Mouse (Mus musculus) myocyte (in vitro differentiated cells): ENCODE results near the gene Vash2.

Experiments
- E2F4 ChIP-seq: IDR thresholded peaks from one replicate; pipeline ENCODE4 v1.6.1; 2011; ENCODE audit warnings: mild to moderate bottlenecking, control low read depth, moderate library complexity; ENCODE audit not compliant: insufficient read depth
- MAX ChIP-seq: IDR thresholded peaks from one replicate; pipeline ENCODE4 v1.6.1; 2011; ENCODE audit warnings: low read depth, mild to moderate bottlenecking, control low read depth
- POLR2A ChIP-seq: IDR thresholded peaks from one replicate; pipeline ENCODE4 v1.6.1; 2011; ENCODE audit warnings: low read depth, mild to moderate bottlenecking, control low read depth, moderate library complexity; ENCODE audit not compliant: insufficient read length
- POLR2AphosphoS2 ChIP-seq: IDR thresholded peaks from one replicate; pipeline ENCODE4 v1.6.1; 2011; ENCODE audit warnings: low read depth, control low read depth; ENCODE audit not compliant: insufficient read length
- REST ChIP-seq: IDR thresholded peaks from one replicate; pipeline ENCODE4 v1.6.1; 2011; ENCODE audit warnings: mild to moderate bottlenecking, control low read depth, moderate library complexity; ENCODE audit not compliant: insufficient read depth, insufficient read length
- TCF12 ChIP-seq: IDR thresholded peaks from one replicate; pipeline ENCODE4 v1.6.1; 2011; ENCODE audit warnings: mild to moderate bottlenecking, control low read depth; ENCODE audit not compliant: poor library complexity, insufficient read depth, severe bottlenecking
- USF1 ChIP-seq: IDR thresholded peaks from one replicate; pipeline ENCODE4 v1.6.1; 2011; ENCODE audit warnings: low read depth, mild to moderate bottlenecking, control low read depth, moderate library complexity

- TF ChIP-seq MAX: no peak
- TF ChIP-seq POLR2A: no peak
- no peak for TF ChIP-seq E2F4
- no peak for TF ChIP-seq POLR2AphosphoS2
- no peak for TF ChIP-seq USF1
- no peak for TF ChIP-seq REST
- no peak for TF ChIP-seq TCF12
Observed at GRCm38 (mm10) chr1:190998027-190998426, 18.9 kb upstream of the Vash2 start.
